Mouse (Mus musculus) kidney, postnatal 0 days (tissue): ENCODE results near the gene Aqp5. TPM values are rescaled to one million over a fixed set of nuclear protein-coding genes. Genes with fewer than 3 reads are reported as not detected.

Source experiments
- ATAC-seq: fragments of 200-750 bp; cut with Nextera tagmentation; replicated peaks from 2 replicates; pipeline ENCODE4 v1.8.0; 2017; ENCODE audit warnings: low read depth, moderate number of reproducible peaks, moderate TSS enrichment, moderate library complexity; ENCODE audit not compliant: low FRiP score
- DNase-seq: peaks from one replicate; pipeline ENCODE4 v3.0.0-alpha.2; 2016; ENCODE audit warnings: low spot score
- H3K27ac ChIP-seq: fragments of 300-500 bp; sonication (generic); 2 replicates; pipeline ENCODE4 v1.5.1; 2014; ENCODE audit warnings: mild to moderate bottlenecking
- H3K27me3 ChIP-seq: fragments of 300-500 bp; sonication (generic); 2 replicates; pipeline ENCODE4 v1.6.1; 2014; ENCODE audit warnings: low read length, mixed read lengths; ENCODE audit not compliant: insufficient read depth
- H3K36me3 ChIP-seq: fragments of 300-500 bp; sonication (generic); 2 replicates; pipeline ENCODE4 v1.6.1; 2014; ENCODE audit warnings: low read length, mixed read lengths; ENCODE audit not compliant: insufficient read depth
- H3K4me1 ChIP-seq: fragments of 300-500 bp; sonication (generic); replicated peaks from 2 replicates; pipeline ENCODE4 v1.6.1; 2014; ENCODE audit warnings: antibody characterized with exemption, low read length, mixed read lengths; ENCODE audit not compliant: insufficient read depth
- H3K4me2 ChIP-seq: fragments of 300-500 bp; sonication (generic); 2 replicates; pipeline ENCODE4 v1.6.1; 2014; ENCODE audit warnings: mild to moderate bottlenecking, low read length, moderate library complexity, mixed read lengths
- H3K4me3 ChIP-seq: fragments of 300-500 bp; sonication (generic); replicated peaks from 2 replicates; pipeline ENCODE4 v1.5.1; 2014; ENCODE audit warnings: low read depth, low read length
- H3K9ac ChIP-seq: fragments of 300-500 bp; sonication (generic); 2 replicates; pipeline ENCODE4 v1.6.1; 2014; ENCODE audit warnings: low read depth, low read length
- H3K9me3 ChIP-seq: fragments of 300-500 bp; sonication (generic); replicated peaks from 2 replicates; pipeline ENCODE4 v1.6.1; 2016; ENCODE audit warnings: low read length, inconsistent platforms, mixed read lengths
- CTCF ChIP-seq: IDR thresholded peaks from 2 replicates; pipeline ENCODE4 v1.5.1; 2016; ENCODE audit warnings: antibody characterized with exemption, low read depth, mild to moderate bottlenecking, moderate library complexity
- WGBS: fragments of 180-500 bp; shearing (Covaris S2); extraction: QIAGEN DNeasy Blood & Tissue Kit; methylation state at CpG from one replicate; pipeline ENCODE4 v1.1.7; 2014; 5-methylcytosine and 5-hydroxymethylcytosine counted together
- polyA plus RNA-seq: library from polyadenylated mRNA; unstranded; fragments of >200 nt; fragmentation: Nextera tagmentation; extraction: Ambion mirVana; gene quantifications from 2 replicates; pipeline ENCODE4 v1.2.1, GENCODE M21; 2015

Gene Aqp5
- polyA plus RNA-seq, 1 experiment from 2014 or later: 2.3 TPM

DNA sequence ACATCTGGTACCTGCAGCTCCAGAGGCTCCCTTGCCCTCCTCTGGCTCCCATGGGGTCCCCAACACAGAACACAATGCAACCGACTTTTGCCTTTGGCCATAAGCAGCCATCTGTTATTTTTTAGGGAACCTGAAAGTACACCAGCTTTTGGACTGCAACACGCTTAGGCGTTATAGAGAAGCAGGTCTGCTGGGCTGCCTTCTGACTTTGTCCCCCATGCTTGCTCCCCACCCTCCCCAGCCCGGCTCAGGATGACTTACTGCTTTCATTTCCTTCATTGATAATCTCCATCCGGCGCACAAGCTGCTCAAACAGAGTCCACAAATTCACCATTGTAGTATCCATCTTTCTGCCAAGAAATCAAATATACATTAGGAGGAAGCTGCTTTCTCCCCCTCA, 52.0 kb downstream of the Aqp5 start:
- no peak for DNase-seq
- no peaks in the 10 kb centered on the region for H3K27me3 ChIP-seq
- 0 out of 2 replicates have a peak, but pooled peaks cover 14% of the 10 kb centered on the region for H3K36me3 ChIP-seq
- H3K9ac ChIP-seq: no peak overlapping the region
- no peak for ATAC-seq
- WGBS: 76% methylated on average over 6 of the region's 6 CpGs
- H3K4me2 ChIP-seq: no peak overlapping the region
- H3K4me1 ChIP-seq: no peaks in the 10 kb centered on the region
- H3K4me3 ChIP-seq: no peak overlapping the region
- no peak for TF ChIP-seq CTCF
- H3K27ac ChIP-seq: no peak overlapping the region
- no peaks in the 10 kb centered on the region for H3K9me3 ChIP-seq

DNA sequence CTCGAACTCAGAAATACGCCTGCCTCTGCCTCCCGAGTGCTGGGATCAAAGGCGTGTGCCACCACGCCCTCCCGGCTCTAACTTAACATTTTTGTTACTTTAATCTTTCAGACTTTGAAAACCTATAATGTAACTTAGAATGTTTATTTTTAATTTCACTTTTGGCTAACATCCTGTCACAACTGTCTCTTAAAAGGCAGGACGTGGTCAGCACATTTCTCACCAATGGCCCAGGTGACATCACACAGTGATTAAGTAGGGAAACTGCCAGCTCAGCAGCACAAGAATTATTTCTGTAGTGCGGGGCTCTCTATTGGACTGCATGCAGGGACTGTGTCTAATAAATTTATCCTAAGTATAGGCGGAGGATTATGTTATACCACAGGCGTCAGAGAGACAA, 53.2 kb downstream of the Aqp5 start:
- Histone ChIP-seq H3K4me3 (no peak overlapping the region), H3K4me2 (no peak overlapping the region), H3K4me1 (peaks cover 1% of the 10 kb centered on the region; the same call in 1 of the 2 replicates), H3K27me3 (no peaks in the 10 kb centered on the region), H3K9me3 (no peaks in the 10 kb centered on the region), H3K27ac (no peak overlapping the region), H3K9ac (no peak overlapping the region), H3K36me3 (0 out of 2 replicates have a peak, but pooled peaks cover 8% of the 10 kb centered on the region)
- WGBS: 74% methylated on average over 10 of the region's 10 CpGs
- no peak for DNase-seq
- no peak for ATAC-seq
- no peak for TF ChIP-seq CTCF

Other genes with a start within 250 kb of the Aqp5 start
- 31.6 and 33.4 TPM in 2 replicates for gene Fmnl3, start 220.3 kb upstream of the Aqp5 start, polyA plus RNA-seq
- gene Tmbim6, start 197.9 kb upstream of the Aqp5 start, polyA plus RNA-seq: 774 and 842 TPM in 2 replicates
- gene Nckap5l, start 133.0 kb upstream of the Aqp5 start, polyA plus RNA-seq: 6.5 and 8.0 TPM in 2 replicates
- gene Bcdin3d, start 116.1 kb upstream of the Aqp5 start, polyA plus RNA-seq: 16.1 and 16.3 TPM in 2 replicates
- 0.26 and 0.36 TPM in 2 replicates for gene Faim2, start 62.6 kb upstream of the Aqp5 start, polyA plus RNA-seq
- gene Aqp2, start 11.7 kb upstream of the Aqp5 start, polyA plus RNA-seq: 662 and 798 TPM in 2 replicates
- 2.3 and 2.7 TPM in 2 replicates for gene Aqp6, start 10.6 kb downstream of the Aqp5 start, polyA plus RNA-seq
- 53.5 and 62.7 TPM in 2 replicates for gene Racgap1, start 60.9 kb downstream of the Aqp5 start, polyA plus RNA-seq
- 1.1 and 1.5 TPM in 2 replicates for gene Asic1, start 79.6 kb downstream of the Aqp5 start, polyA plus RNA-seq
- gene Smarcd1, start 111.3 kb downstream of the Aqp5 start, polyA plus RNA-seq: 44.2 and 46.5 TPM in 2 replicates
- not detected in 2 replicates for gene Gm17349, start 114.7 kb downstream of the Aqp5 start, polyA plus RNA-seq
- 46.1 and 54.1 TPM in 2 replicates for gene Gpd1, start 126.7 kb downstream of the Aqp5 start, polyA plus RNA-seq
- 279 and 297 TPM in 2 replicates for gene Cox14, start 134.8 kb downstream of the Aqp5 start, polyA plus RNA-seq
- gene Cers5, start 182.1 kb downstream of the Aqp5 start, polyA plus RNA-seq: 60.8 and 63.2 TPM in 2 replicates